Mouse (Mus musculus) right cerebral cortex, postnatal 4 days (tissue): Measurements from ENCODE around the gene Slc27a1.

Source experiments
- DNase-seq: peaks from one replicate; pipeline ENCODE4 v3.0.0-alpha.2; 2022

Slc27a1 gene

GRCm38 (mm10) chr8:71627265-71628099, 58.8 kb downstream of the Slc27a1 start:
- no peak for DNase-seq

DNA sequence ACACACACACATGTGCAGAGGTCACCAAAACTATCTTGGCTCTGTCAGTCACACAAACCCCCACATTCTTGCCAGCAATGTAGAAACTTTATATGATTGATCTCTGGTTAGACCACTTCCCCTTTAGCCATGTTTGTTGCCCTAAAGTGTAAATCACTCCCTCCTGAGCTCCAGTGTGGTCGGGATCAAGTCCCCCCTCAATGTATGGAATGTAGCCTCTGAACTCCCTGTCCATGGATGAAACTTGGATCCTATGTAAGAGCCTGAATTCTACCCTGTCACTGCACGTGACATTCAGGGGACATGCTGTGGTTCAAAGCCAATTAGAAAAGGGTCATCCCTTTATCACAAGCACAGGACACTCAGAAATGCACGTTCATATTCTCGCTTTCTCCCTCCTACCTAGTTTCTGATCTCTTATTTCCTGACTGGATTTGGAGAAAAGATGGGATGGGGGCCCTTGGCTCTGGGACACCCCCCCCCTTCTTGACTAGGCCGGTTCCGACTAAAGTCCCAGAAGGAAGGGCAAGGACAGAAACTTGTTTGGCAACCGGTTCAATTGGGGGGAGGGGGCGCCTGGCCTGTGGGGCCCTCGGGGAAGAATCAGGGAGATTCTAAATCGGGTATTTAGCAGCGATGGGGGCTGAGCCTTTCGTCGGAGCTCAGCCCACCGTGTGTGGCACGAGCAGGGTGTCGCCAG, 59.9 kb downstream of the Slc27a1 start:
- DNase-seq, result peak; percentile 41

DNA sequence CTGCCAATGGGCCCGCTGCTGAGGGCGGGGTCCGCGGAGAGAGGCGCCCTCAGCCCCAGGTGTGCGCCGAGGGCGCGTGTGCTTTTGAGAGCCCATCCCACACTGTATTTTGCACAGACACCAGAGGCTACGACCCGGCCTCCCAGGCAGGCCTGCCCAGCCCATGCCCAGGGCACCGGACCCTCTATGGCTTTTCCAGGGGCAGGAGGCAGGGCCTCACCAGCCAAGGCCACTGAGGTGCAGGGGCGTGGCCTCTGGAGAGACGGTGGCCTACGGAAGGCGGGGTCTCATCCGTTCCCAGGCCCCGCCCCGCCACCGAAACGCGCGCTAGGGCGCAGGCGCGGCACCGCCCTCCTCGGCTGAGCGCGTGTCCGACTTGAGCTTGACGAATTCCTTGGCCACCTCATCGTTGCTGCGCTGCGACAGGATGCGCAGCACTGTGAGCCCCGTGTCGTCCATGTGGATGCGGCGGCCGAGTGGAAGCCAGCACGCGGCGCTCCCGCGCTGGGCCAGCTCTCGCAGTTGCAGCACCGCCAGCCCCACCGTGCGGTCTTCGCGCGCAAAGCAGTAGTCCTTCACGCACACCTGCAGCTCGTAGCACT, 60.5 kb downstream of the Slc27a1 start:
- DNase-seq, result peak; percentile 91

- peak; percentile 48 for DNase-seq
Observed at GRCm38 (mm10) chr8:71629781-71630212, 61.1 kb downstream of the Slc27a1 start.

DNA sequence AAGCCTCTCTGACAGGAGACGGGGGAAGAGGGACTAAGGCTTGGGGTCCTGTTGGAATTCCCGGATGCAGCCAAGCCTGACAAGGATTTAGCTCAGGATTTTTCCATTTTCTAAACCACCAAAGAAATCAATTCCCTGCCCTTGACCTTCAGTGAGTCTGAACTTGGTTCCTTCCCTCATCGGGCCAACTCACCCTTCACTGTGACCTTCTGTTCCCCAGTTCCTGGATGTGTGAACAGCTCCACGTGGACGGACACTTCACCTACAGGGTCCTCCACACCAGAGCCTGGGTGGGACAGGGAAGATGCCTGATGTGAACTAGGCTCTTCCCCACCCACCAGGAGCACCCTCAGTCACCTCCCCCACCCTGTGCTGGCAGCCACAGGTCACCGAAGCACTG, 62.1 kb downstream of the Slc27a1 start:
- no peak for DNase-seq

DNA sequence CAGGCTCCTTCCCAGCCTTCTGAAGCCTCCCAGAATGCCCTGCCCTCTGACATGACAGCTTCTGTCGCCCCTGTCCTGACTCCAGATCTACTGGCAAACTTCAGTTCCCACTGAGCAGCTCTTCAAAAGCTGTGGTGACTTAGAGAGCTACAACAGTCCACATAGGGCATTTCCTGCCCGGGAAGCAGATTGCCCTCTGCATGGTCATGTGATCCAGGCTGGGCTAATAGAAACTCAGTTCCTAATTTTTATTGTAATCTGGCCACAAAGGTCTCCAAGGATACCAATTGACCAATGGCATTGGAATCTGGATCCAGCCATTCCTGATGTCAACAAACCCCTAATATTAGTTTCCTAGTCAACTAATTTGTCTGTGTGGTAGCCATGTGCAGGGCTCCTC, 63.2 kb downstream of the Slc27a1 start:
- no peak for DNase-seq

GRCm38 (mm10) chr8:71633164-71633563, 64.5 kb downstream of the Slc27a1 start:
- DNase-seq, result no peak

DNA sequence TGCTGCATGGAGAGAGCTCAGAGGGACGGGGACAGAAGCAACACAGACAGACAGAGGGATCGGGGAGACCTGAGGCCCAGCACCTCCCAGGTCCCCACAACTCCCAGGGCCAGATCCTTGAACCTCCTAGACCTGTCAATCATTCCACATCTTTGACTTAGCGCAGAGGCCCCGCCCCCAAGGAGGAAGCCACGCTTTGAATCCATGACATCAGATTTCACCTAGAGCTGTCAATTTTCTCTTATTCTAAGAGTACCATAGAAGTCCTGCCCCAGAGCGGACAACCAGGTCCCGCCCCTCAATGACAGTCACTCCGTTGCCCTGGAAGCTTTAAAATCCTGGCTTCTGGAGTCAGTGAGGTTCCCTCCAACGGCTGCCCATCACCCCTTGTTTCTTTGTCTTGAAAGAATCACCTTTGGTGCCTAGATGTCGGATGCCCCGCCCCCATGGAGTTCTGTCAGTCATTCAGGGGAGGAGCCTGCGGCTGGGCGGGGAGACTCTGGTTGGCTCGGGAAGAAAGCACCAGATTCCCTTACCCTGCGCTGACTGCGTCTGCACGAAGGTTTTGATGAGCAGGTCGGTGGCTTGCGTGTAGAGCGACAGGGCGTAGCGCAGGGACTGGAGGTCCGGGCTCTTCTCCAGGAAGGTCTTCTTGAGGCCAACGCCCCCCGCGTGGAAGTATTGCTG, 65.4 kb downstream of the Slc27a1 start:
- DNase-seq, result no peak
